Mouse (Mus musculus) forebrain, embryonic 14.5 days (tissue): ENCODE measurements around the gene Nacad. TPM values are rescaled to one million over a fixed set of nuclear protein-coding genes. Genes with fewer than 3 reads are reported as not detected.

Experiments used
- ATAC-seq: fragments of 200-750 bp; cut with Nextera tagmentation; 2 replicates; pipeline ENCODE4 v1.8.0; 2017; ENCODE audit warnings: mild to moderate bottlenecking, moderate library complexity
- DNase-seq: peaks from one replicate; pipeline ENCODE4 v3.0.0-alpha.2; 2015; ENCODE audit warnings: low spot score
- H3K27ac ChIP-seq: fragments of 300-500 bp; sonication (generic); 2 replicates; pipeline ENCODE4 v1.5.1; 2014; ENCODE audit warnings: low read depth, mild to moderate bottlenecking, control low read depth, low read length, moderate library complexity
- H3K27me3 ChIP-seq: fragments of 300-500 bp; sonication (generic); replicated peaks from 2 replicates; pipeline ENCODE4 v1.6.1; 2014; ENCODE audit warnings: low read length, control low read depth, mixed read lengths; ENCODE audit not compliant: control insufficient read depth, insufficient read depth
- H3K36me3 ChIP-seq: fragments of 300-500 bp; sonication (generic); 2 replicates; pipeline ENCODE4 v1.6.1; 2014; ENCODE audit warnings: low read length, control low read depth; ENCODE audit not compliant: control insufficient read depth, insufficient read depth
- H3K4me1 ChIP-seq: fragments of 300-500 bp; sonication (generic); 2 replicates; pipeline ENCODE4 v1.6.1; 2014; ENCODE audit warnings: antibody characterized with exemption, low read length, control low read depth; ENCODE audit not compliant: control insufficient read depth, insufficient read depth
- H3K4me2 ChIP-seq: fragments of 300-500 bp; sonication (generic); 2 replicates; pipeline ENCODE4 v1.6.1; 2014; ENCODE audit warnings: mild to moderate bottlenecking, control low read depth, low read length
- H3K4me3 ChIP-seq: fragments of 300-500 bp; sonication (generic); 2 replicates; pipeline ENCODE4 v1.5.1; 2014; ENCODE audit warnings: low read depth, low read length, control low read depth
- H3K9ac ChIP-seq: fragments of 300-500 bp; sonication (generic); 2 replicates; pipeline ENCODE4 v1.6.1; 2014; ENCODE audit warnings: mild to moderate bottlenecking, low read length, control low read depth, moderate library complexity
- H3K9me3 ChIP-seq: fragments of 300-500 bp; sonication (generic); replicated peaks from 2 replicates; pipeline ENCODE4 v1.6.1; 2016; ENCODE audit warnings: low read length, control low read depth, mixed read lengths; ENCODE audit not compliant: control insufficient read depth
- WGBS: fragments of 180-500 bp; shearing (Covaris S2); extraction: QIAGEN DNeasy Blood & Tissue Kit; methylation state at CpG from one replicate; pipeline ENCODE4 v1.1.7; 2014; 5-methylcytosine and 5-hydroxymethylcytosine counted together
- polyA plus RNA-seq: library from polyadenylated mRNA; unstranded; fragments of >200 nt; fragmentation: Nextera tagmentation; extraction: Ambion mirVana; gene quantifications from 2 replicates; pipeline ENCODE4 v1.2.1, GENCODE M21; 2014

Gene Nacad
- polyA plus RNA-seq, 1 experiment from 2014 or later = 49.6 TPM

DNA sequence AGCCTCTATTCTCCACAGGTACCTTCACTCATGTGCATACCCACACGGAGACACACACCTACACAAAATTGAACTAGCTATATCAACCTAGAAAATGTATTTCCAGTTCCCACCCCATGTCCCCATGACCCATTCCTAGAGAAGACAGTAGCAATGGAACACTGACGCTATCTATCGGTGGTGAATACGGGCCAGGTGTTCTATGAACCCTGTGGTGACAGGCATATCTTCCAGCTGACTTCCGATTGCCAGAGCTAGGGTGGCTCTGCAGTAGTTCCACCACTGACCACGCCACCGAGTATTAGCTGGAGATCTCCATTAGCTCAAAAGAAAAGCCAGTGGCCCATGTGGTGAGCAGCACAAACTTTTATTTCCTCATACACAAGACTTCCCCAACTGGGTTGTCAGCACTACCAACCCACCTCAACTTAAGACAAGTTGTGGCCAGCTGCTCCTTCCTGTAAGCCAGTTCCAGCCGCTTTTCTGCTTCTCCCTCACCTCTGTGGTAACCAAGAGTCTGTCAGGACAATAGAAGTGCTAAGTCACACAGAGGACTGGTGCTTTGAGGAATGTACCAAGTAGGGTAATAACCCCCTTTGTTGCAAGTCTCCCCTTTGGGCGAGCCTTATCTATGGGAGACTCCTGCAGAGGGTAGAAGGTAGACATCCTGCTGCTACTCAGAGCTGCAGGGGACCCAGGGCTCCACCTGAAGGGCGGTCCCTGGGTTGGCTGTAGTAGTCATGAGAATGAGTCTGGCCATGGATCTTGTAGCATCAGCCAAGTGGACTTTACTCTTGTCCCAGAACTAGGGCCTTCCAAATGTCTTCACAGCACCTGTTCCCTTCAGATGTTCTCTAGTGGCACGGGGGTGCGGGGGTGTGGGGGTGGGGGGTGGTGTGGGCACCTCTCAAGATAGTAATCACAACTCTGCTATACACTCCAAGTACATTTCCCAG, 9.7 kb upstream of the Nacad start:
- H3K4me1 ChIP-seq = no peaks in the 10 kb centered on the region
- peaks cover 83% of the 10 kb centered on the region for H3K36me3 ChIP-seq
- H3K9me3 ChIP-seq = no peaks in the 10 kb centered on the region
- DNase-seq (no peak), ATAC-seq (no peak)
- no peaks in the 10 kb centered on the region for H3K27me3 ChIP-seq
- H3K9ac ChIP-seq = no peak overlapping the region
- H3K4me2 ChIP-seq = no peak overlapping the region
- H3K27ac ChIP-seq = no peak overlapping the region
- no peak overlapping the region for H3K4me3 ChIP-seq
- 93% methylated on average over 12 of the region's 12 CpGs for WGBS

DNA sequence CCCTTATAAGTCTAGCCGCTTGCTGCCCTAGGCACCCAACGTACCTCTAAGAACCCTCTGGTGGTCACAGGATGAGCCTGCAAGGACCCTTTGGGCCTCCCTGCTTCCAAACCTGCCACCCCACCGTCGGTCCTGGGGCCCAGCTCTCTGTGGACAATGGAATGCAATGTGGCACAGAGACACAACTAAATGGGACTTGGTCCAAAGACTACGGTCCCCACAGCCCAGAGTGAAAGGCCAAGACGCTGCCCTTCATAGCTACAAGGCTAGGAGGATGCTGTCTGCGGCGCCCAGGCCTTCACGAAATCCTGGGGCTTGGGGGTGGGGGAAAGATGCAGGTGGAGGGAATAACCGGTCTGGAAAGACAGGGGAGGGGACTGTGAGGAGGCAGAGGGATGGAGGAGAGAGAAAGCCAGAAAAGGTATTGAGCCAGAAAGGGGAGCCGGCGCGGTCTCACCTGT, 802 bp downstream of the Nacad start:
- no peak for ATAC-seq
- peaks cover 25% of the 10 kb centered on the region for H3K4me1 ChIP-seq
- DNase-seq = peak; percentile 57
- peak overlapping the region; percentile 55 for H3K4me3 ChIP-seq
- peak overlapping the region; percentile 87 for H3K9ac ChIP-seq
- peaks cover 27% of the 10 kb centered on the region for H3K36me3 ChIP-seq
- H3K27ac ChIP-seq = peak overlapping the region; percentile 98
- H3K4me2 ChIP-seq = peak overlapping the region; percentile 94
- WGBS = 6% methylated on average over 13 of the region's 13 CpGs
- no peaks in the 10 kb centered on the region for H3K27me3 ChIP-seq
- H3K9me3 ChIP-seq = no peaks in the 10 kb centered on the region

DNA sequence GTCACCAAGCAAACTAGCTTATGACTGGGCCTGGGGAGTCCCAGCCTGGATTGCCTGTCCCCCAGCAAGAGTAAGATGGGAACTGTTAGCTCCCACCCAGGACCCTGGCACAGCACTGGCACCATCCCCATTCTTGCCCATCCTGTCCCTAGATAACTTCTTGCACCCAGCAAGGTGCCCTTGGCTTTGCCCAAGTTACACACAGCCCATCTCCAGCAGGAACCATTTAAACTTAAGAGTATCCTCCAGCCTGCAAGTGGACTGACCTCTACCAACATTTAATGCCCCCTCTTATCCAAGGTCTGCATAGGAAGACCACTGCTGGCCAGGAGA, 1.3 kb downstream of the Nacad start:
- peaks cover 28% of the 10 kb centered on the region for H3K36me3 ChIP-seq
- no peak for DNase-seq
- H3K4me3 ChIP-seq = peak overlapping the region; percentile 55
- H3K27ac ChIP-seq = peak overlapping the region; percentile 98
- H3K27me3 ChIP-seq = no peaks in the 10 kb centered on the region
- ATAC-seq = no peak
- H3K9me3 ChIP-seq = no peaks in the 10 kb centered on the region
- peak overlapping the region; percentile 94 for H3K4me2 ChIP-seq
- peaks cover 29% of the 10 kb centered on the region for H3K4me1 ChIP-seq
- H3K9ac ChIP-seq = peak overlapping the region; percentile 87

DNA sequence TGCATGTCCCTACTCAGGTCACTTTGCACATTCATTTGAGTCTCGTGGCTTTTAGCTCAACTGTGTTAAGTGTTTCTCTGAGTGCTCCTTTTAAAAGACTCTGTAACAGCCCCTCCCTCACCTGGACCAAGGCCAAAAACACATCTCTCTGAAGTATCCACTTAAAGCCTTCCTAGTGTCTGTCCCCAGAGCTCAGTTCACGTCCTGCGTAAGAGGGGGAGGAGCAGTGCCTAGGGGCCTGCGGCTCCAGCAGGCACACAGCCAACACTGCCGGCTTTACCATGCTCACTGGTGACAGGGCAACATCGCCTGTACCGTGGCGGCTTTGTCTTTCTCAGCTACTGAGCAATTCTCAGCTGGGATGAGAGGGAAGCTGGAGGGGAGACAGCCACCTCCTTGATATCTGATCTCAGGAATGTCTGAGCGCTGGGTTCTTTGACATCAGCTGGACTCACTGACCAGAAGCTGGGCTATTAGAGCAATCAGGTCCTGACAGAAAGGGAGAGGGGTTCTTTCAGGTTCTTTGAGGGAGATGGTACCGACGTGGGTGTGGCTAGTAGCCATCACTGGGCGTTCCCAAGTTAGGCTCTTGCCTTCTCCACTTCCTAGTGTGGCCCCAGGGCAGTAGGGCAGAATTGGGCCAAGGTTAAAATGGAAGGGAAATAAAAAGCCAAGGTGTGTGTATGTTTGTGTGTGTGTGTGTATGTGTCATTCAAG, 1.8 kb downstream of the Nacad start:
- Histone ChIP-seq H3K9ac (peak overlapping the region; percentile 87), H3K9me3 (no peaks in the 10 kb centered on the region), H3K36me3 (peaks cover 28% of the 10 kb centered on the region), H3K4me1 (peaks cover 35% of the 10 kb centered on the region), H3K4me2 (peak overlapping the region; percentile 94), H3K27me3 (no peaks in the 10 kb centered on the region), H3K27ac (peak overlapping the region; percentile 98), H3K4me3 (peak overlapping the region; percentile 55)
- WGBS = 8% methylated on average over 12 of the region's 12 CpGs
- ATAC-seq (peak; percentile 54), DNase-seq (peak; percentile 92)

DNA sequence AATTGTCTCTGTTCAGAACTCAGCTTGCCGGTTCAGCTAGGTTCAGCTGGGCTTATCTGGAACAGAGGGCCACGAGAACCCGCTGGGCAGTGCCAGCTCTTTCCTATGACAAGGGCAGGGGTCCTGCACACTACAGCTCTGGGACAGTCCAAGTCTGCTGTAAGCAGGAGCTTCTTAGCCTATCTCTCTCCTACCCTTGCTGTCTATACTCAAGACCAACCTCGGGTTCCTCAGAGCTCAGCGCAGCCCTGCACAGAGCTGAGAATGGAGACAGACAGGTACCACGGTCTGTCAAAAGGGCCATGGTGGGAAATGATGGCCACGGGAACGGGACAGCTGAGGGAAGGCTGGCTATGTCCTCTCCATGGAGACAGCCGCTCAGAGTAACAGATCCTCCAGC, 2.6 kb downstream of the Nacad start:
- Histone ChIP-seq H3K4me3 (peak overlapping the region; percentile 55), H3K27ac (no peak overlapping the region; the same call in 1 of the 2 replicates), H3K9ac (peak overlapping the region; percentile 87), H3K9me3 (no peaks in the 10 kb centered on the region), H3K27me3 (no peaks in the 10 kb centered on the region), H3K4me2 (peak overlapping the region; percentile 94), H3K36me3 (peaks cover 29% of the 10 kb centered on the region), H3K4me1 (peaks cover 39% of the 10 kb centered on the region)
- WGBS = 84% methylated on average over 9 of the region's 9 CpGs
- DNase-seq (no peak), ATAC-seq (no peak)

DNA sequence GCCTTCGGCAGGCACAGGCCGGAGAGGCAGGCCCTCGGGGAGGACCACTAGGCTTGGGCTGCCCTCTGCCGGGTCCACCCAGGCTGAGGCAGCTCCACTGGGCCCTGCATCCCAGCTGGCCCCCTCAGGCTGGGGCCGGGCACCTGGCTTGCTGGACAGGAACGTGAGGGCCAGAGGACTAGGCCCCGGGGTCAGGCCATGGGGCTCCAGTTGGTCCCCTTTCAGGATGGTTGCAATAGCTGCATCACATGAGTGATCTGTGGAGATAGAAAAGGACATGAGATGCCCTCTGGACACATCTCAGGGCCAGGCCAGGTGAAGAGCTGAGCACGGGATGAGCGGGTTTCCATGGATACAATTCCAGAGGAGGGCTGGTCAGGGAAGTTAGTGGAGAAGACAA, 3.2 kb downstream of the Nacad start:
- 86% methylated on average over 9 of the region's 9 CpGs for whole genome bisulfite sequencing
- Histone ChIP-seq H3K9me3 (no peaks in the 10 kb centered on the region), H3K9ac (no peak overlapping the region), H3K4me1 (peaks cover 39% of the 10 kb centered on the region), H3K4me3 (no peak overlapping the region), H3K27me3 (no peaks in the 10 kb centered on the region), H3K36me3 (peaks cover 35% of the 10 kb centered on the region), H3K4me2 (peak overlapping the region; percentile 94; the same call in 1 of the 2 replicates), H3K27ac (no peak overlapping the region)
- no peak for ATAC-seq
- no peak for DNase-seq

DNA sequence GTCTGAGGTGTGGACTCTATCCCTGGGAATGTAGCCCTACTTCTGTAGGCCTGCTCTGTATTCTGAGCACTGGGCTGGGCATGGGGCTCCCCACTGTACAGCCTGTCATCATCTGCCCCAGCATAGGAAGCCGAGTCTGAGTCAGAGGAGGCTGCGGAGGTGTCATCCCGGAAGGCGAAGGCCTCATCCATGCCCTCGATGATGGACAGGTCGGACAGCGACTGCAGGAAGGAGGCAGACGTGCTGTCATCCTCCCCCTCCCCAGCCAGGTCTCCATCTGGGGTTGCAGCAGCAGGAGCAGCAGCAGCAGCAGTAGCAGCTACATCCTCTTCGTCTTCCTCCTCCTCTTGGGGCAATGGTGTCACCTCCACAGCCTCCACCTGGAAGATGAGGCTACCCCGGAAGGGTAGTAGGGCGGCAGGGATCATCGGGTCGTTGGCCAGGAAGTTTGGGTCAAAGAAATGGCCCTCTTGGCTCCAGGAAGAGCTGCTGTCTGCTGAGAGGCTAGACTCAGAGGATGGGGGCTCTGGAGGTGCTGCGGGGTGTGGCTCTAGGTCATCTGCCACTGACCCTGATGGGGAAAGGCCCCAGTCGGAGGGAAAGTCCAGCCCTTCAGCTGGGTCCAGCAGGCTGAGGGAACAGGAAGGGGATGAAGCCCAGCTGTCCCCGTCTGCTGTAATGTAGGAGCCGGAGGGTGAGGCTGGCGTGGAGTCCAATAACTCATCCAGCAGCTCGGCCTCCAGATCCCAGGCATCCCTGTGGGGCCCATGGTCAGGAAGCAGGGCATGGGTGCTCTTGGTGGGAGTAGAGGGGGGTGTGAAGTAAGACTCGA, 4.0 kb downstream of the Nacad start:
- H3K4me3 ChIP-seq = no peak overlapping the region
- H3K4me2 ChIP-seq = no peak overlapping the region
- H3K27me3 ChIP-seq = no peaks in the 10 kb centered on the region
- peaks cover 39% of the 10 kb centered on the region for H3K4me1 ChIP-seq
- 85% methylated on average over 19 of the region's 20 CpGs for WGBS
- ATAC-seq = no peak
- H3K36me3 ChIP-seq = peaks cover 43% of the 10 kb centered on the region
- DNase-seq = no peak
- H3K27ac ChIP-seq = no peak overlapping the region
- no peak overlapping the region for H3K9ac ChIP-seq
- no peaks in the 10 kb centered on the region for H3K9me3 ChIP-seq

DNA sequence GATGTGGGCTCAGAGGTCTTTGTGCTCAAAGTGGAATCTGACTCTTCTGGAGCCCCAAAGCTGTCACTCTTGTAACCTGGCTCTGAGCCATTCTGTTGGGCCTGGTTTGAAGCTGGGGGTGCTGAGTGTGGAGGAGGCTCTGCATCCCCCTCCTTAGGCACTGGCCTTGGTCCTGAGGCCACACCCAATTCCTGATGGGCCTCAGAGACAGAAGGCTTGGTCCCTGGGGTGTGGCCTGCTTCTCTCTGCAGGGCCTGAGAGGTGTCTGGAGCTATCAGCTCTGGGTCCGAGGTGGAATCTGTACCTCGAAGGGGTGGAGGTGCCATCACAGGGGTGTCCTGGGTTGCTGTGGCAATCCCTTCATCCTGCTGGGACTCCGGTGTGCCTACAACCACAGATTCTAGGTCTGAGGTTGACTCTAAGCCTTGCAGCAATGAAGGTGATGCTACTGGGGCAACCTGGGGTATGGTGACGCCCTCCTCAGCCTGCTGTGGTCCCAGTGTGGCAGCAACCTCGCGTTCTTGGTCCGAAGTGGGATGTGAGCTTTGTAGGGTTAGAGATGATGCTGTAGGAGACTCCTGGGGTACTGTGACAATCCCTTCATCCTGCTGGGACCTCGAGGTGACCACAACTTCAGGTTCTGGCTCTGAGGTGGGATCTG, 5.4 kb downstream of the Nacad start:
- H3K4me1 ChIP-seq = peaks cover 31% of the 10 kb centered on the region
- peak; percentile 27 for DNase-seq
- no peak overlapping the region for H3K4me2 ChIP-seq
- 0 out of 2 replicates have a peak overlapping the region, but pooled peaks have one; percentile 3 for H3K27ac ChIP-seq
- ATAC-seq = no peak
- no peaks in the 10 kb centered on the region for H3K27me3 ChIP-seq
- 92% methylated on average over 8 of the region's 8 CpGs for WGBS
- H3K9ac ChIP-seq = no peak overlapping the region
- peaks cover 56% of the 10 kb centered on the region for H3K36me3 ChIP-seq
- no peaks in the 10 kb centered on the region for H3K9me3 ChIP-seq
- H3K4me3 ChIP-seq = no peak overlapping the region
